Mouse (Mus musculus): Measurements from ENCODE around the gene Ankrd13d. TPM values are rescaled to one million over a fixed set of nuclear protein-coding genes. Genes with fewer than 3 reads are reported as not detected.

Ankrd13d gene
- total and polyA plus RNA-seq, 3 experiments = 3.8 to 55.1 (median 13.2) TPM

DNA sequence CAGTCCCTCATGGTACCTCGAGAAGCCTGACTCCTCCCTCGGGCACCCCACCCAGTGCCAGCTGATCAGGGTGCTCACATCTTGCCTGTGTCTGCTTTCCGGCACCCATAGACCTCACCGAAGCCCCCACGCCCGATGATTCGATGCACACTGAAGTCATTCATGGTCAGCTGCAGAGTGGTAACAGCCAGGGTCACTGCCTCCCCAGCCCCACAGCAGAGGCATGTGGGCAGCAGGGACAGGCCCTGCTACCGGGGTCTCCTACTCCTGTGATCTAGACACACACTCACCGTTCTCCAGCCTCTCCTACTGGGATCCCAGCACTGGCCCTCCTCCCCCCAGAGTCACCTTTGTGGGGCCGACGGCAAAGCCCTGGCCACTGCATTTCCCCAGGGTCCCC lies 8.2 kb upstream of the Ankrd13d start:
- H3K4me2 ChIP-seq (ENCODE audit: insufficient read depth, low read depth, poor library complexity, severe bottlenecking) = no peak overlapping the region
- no peak overlapping the region for H3K4me3 ChIP-seq (replicated peaks in 1 of 3; ENCODE audit: low read depth in 2 of 3, low read length in 2 of 3, poor library complexity in 1 of 3)
- dilution Hi-C loops (cut with MboI; ENCODE audit: extremely low pct_ligation_motif_present, extremely low pct_unique_long_range_greater_than_20kb, low sequenced_read_pairs) = no loop called here
- H3K9me3 ChIP-seq (replicated peaks; ENCODE audit: low read length) = peaks cover 18% of the 10 kb centered on the region
- in situ Hi-C loops (cut with MboI; ENCODE audit: low pct_ligation_motif_present, low pct_unique_long_range_greater_than_20kb, low sequenced_read_pairs) = no loop called here
- H3K36me3 ChIP-seq (replicated peaks in 1 of 2; ENCODE audit: control insufficient read depth in 1 of 2, insufficient read depth in 1 of 2, low read length in 1 of 2) = peaks cover 82 to 94% of the 10 kb centered on the region in 2 experiments
- H3K79me2 ChIP-seq (replicated peaks; ENCODE audit: control insufficient read depth, extremely low read depth, insufficient read depth, poor library complexity, severe bottlenecking) = peaks cover 43% of the 10 kb centered on the region
- H3K9ac ChIP-seq (ENCODE audit: insufficient read depth, low read depth) = no peak overlapping the region
- no peak for DNase-seq (ENCODE audit: extremely low read depth)
- H3K27me3 ChIP-seq (replicated peaks) = no peaks in the 10 kb centered on the region
- H3K27ac ChIP-seq (ENCODE audit: insufficient read depth, low read depth) = no peak overlapping the region
- H3K4me1 ChIP-seq (ENCODE audit: control insufficient read depth in 1 of 2, insufficient read depth in 2 of 2) = peaks cover 51 to 95% of the 10 kb centered on the region in 2 experiments
- TF ChIP-seq RCOR1 (conservative IDR thresholded peaks at IDR 0.05; ENCODE audit: low read depth, low read length) = no peak
- no peak for TF ChIP-seq PAX5 (IDR thresholded peaks at IDR 0.05; ENCODE audit: low read length)
- TF ChIP-seq POLR2AphosphoS2 (IDR thresholded peaks at IDR 0.05; ENCODE audit: low read depth, low read length) = no peak
- TF ChIP-seq USF2 (conservative IDR thresholded peaks at IDR 0.05; ENCODE audit: low read depth, low read length) = no peak
- TF ChIP-seq ETS1 (conservative IDR thresholded peaks at IDR 0.05; ENCODE audit: low read depth, low read length) = no peak

GRCm38 (mm10) chr19:4290749-4291148 lies 7.8 kb upstream of the Ankrd13d start:
- peak; percentile 68 for DNase-seq (ENCODE audit: extremely low read depth)
- Histone ChIP-seq H3K9me3 (replicated peaks; ENCODE audit: low read length) (peaks cover 18% of the 10 kb centered on the region), H3K4me2 (ENCODE audit: insufficient read depth, low read depth, poor library complexity, severe bottlenecking) (no peak overlapping the region), H3K9ac (ENCODE audit: insufficient read depth, low read depth) (no peak overlapping the region), H3K4me1 (ENCODE audit: control insufficient read depth in 1 of 2, insufficient read depth in 2 of 2) (peaks cover 51 to 95% of the 10 kb centered on the region in 2 experiments), H3K4me3 (replicated peaks in 1 of 3; ENCODE audit: low read depth in 2 of 3, low read length in 2 of 3, poor library complexity in 1 of 3) (no peak overlapping the region), H3K36me3 (replicated peaks in 1 of 2; ENCODE audit: control insufficient read depth in 1 of 2, insufficient read depth in 1 of 2, low read length in 1 of 2) (peaks cover 83 to 94% of the 10 kb centered on the region in 2 experiments), H3K79me2 (replicated peaks; ENCODE audit: control insufficient read depth, extremely low read depth, insufficient read depth, poor library complexity, severe bottlenecking) (peaks cover 39% of the 10 kb centered on the region), H3K27me3 (replicated peaks) (no peaks in the 10 kb centered on the region), H3K27ac (ENCODE audit: insufficient read depth, low read depth) (peak overlapping the region; percentile 22; the same call in 1 of the 2 replicates)
- in situ Hi-C loops (cut with MboI; ENCODE audit: low pct_ligation_motif_present, low pct_unique_long_range_greater_than_20kb, low sequenced_read_pairs) (no loop called here), dilution Hi-C loops (cut with MboI; ENCODE audit: extremely low pct_ligation_motif_present, extremely low pct_unique_long_range_greater_than_20kb, low sequenced_read_pairs) (no loop called here)
- TF ChIP-seq IRF4 (IDR thresholded peaks at IDR 0.05; ENCODE audit: low read depth, low read length) = no peak
- TF ChIP-seq E2F4 (IDR thresholded peaks at IDR 0.05; ENCODE audit: insufficient replicate concordance, low read depth, low read length) = no peak
- TF ChIP-seq MYC (IDR thresholded peaks at IDR 0.05; ENCODE audit: low read depth, low read length) = no peak
- TF ChIP-seq ZNF384 (IDR thresholded peaks at IDR 0.05; ENCODE audit: low read depth, low read length) = no peak
- TF ChIP-seq TCF12 (IDR thresholded peaks at IDR 0.05; ENCODE audit: low read depth, low read length) = peak; percentile 48; the same call in 1 of the 2 replicates
- peak; percentile 15; the same call in 1 of the 2 replicates for TF ChIP-seq MEF2A (IDR thresholded peaks at IDR 0.05; ENCODE audit: borderline replicate concordance, low read depth, low read length)
- peak; percentile 57; the same call in 1 of the 2 replicates for TF ChIP-seq BHLHE40 (IDR thresholded peaks at IDR 0.05; ENCODE audit: low read depth, low read length)
- peak; percentile 58 for TF ChIP-seq ETS1 (conservative IDR thresholded peaks at IDR 0.05; ENCODE audit: low read depth, low read length)
- peak; percentile 53 for TF ChIP-seq USF2 (conservative IDR thresholded peaks at IDR 0.05; ENCODE audit: low read depth, low read length)
- TF ChIP-seq EP300 (IDR thresholded peaks at IDR 0.05; ENCODE audit: low read length) = no peak
- TF ChIP-seq JUND (conservative IDR thresholded peaks at IDR 0.05; ENCODE audit: low read depth, low read length) = no peak
- TF ChIP-seq MAZ (IDR thresholded peaks at IDR 0.05; ENCODE audit: low read depth, low read length) = no peak
- no peak for TF ChIP-seq MAFK (IDR thresholded peaks at IDR 0.05; ENCODE audit: insufficient replicate concordance, low read length)
- TF ChIP-seq USF1 (IDR thresholded peaks at IDR 0.05; ENCODE audit: low read depth, low read length) = peak; percentile 73
- peak; percentile 71 for TF ChIP-seq MAX (IDR thresholded peaks at IDR 0.05; ENCODE audit: low read length)
